Mouse (Mus musculus): ENCODE results near the gene Arhgef38.
A peak's percentile ranks its signal among the peaks of the same experiment; 100 is the strongest.

Gene Arhgef38

GRCm38 (mm10) chr3:133092274-133092853, 142.4 kb downstream of the Arhgef38 start:
- DNase-seq (ENCODE audit: low spot score in 2 of 2) = no peak

- peak; percentile 87 to 91 for DNase-seq (ENCODE audit: low spot score in 2 of 2)
Measured at GRCm38 (mm10) chr3:133091664-133092273, 143.0 kb downstream of the Arhgef38 start, which contains the start of the genes Ints12 and Gstcd. Gene Ints12 (plus strand): TSS chr3:133091840. Gene Gstcd (minus strand): TSS chr3:133092033.

DNA sequence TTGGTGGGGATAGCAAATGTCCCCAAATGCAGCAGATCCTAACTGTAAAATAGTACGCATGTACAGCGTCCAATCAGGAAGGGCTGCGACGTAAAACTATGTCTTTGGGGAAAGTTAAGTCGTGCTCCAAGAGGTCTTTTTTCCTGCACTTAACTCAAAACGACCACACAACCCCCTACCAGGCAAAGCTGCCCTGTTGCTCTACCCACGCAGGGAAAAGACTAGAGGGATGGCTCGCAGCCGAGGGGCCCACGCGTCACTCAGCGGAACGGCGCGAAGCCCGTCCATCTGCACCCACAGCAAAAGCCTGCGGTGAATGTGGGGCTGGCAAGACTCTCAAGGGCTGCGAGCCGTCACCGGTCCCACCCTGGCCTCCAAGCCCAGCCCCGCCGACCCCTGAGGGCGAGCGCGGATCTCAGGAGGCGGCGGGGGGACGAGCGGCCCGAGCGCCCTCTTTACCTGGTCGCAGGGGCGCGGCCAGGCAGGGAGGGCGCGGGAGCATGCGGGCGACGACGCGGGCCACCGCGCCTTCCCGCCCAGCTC, 143.6 kb downstream of the Arhgef38 start:
- no peak for DNase-seq (ENCODE audit: low spot score in 2 of 2)

- no peak for DNase-seq (ENCODE audit: low spot score in 2 of 2)
Measured at GRCm38 (mm10) chr3:133090247-133091120, 144.3 kb downstream of the Arhgef38 start.

DNA sequence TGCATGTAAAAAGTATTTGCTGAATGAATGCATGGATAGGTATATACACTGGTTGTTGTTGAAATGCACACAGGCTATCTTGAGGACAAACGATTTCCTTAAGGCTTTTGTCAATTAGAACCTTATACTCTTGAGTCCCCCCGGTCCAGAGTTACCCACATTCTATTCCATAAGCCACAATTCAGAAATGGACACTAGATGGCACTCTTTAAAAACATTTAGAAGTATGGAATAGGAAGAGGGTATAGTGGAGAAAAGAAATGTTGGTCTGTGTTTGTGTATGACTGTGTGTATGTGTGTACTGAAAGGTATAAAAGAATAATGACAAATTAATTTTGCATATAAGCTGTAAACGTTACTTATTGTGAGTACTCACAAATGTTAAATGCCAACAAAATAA, 148.9 kb downstream of the Arhgef38 start:
- DNase-seq (ENCODE audit: low spot score in 2 of 2) = peak in 1 of 2 experiments; percentile 22

GRCm38 (mm10) chr3:133082736-133083135, 152.0 kb downstream of the Arhgef38 start:
- no peak for DNase-seq (ENCODE audit: low spot score in 2 of 2)

DNA sequence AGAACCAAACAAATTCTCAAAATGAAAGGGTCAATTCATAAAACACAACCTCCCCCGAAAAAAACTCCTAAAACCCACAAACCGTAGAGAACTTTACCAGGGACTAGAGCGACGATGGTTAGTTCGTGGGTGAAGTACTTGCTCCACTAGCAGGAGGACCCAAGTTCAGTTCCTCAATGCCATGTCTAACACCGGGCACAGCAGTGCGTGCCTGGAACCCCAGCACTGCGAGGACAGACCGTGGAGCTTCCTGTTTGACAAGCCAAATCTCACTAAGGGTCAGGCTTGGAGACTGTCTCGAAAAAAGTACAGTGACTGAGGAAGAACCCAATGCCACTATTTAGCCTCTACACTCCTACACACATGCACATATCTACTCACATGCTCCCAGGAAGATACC, 159.2 kb downstream of the Arhgef38 start:
- no peak for DNase-seq (ENCODE audit: low spot score in 2 of 2)
